Mouse (Mus musculus): Measurements from ENCODE around the gene Rhot2.
A peak's percentile ranks its signal among the peaks of the same experiment; 100 is the strongest.
"Not testable (repeated sequence)": the region's sequence is repeated elsewhere in the genome, so short reads cannot be mapped to it uniquely, and the experiment has no call there.

The Rhot2 gene

GRCm38 (mm10) chr17:25874148-25874720 lies 29.6 kb upstream of the Rhot2 start:
- DNase-seq, result no peak

DNA sequence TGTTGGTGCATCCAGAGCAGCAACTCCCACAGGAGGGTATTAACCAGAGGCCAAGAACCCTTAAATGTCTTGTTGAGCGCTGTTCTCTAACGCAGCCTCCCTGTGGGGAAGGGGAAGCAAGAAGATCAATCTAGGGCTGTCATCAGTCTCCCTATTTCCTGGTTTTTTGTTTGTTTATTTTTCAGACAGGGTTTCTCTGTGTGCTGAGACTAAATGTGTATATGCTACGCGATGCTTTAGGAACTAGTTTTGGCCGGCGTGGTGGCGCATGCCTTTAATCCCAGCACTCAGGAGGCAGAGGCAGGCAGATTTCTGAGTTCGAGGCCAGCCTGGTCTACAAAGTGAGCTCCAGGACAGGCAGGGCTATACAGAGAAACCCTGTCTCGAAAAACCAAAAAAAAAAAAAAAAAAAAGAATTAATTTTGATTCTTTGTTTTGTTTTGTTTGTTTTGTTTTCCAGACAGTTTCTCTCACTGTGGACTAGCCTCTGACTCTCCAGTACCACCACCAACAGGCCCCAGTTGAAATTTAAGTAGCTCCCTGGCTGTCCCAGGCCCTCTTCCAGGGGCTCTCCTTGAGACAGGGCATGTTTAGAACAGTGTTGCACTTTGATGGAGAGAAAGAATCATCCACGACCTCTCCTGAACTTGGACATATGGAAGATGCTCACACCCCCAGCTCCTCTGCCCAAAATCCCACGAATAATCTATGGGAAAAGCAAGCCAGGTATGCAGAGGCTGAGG lies 28.9 kb upstream of the Rhot2 start:
- DNase-seq, result no peak

GRCm38 (mm10) chr17:25872676-25873075 lies 28.0 kb upstream of the Rhot2 start:
- no peak for DNase-seq

DNA sequence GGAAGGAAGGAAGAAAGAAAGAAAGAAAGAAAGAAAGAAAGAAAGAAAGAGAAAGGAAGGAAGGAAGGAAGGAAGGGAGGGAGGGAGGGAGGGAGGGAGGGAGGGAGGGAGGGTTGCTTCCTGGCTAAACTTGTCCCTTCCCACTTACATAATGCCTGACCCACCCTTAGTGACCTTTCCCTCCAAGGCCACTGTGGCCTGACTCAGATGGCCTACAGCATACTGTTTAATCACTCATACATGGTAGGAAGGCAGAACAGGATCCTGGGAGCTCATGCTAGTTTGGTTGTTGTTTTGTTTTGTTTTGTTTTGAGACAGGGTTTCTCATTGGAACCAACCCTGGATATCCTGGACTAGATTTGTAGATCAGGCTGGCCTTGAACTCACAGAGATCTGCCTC lies 26.9 kb upstream of the Rhot2 start:
- not testable (repeated sequence) for DNase-seq

GRCm38 (mm10) chr17:25869954-25870353 lies 25.3 kb upstream of the Rhot2 start:
- DNase-seq, result no peak

GRCm38 (mm10) chr17:25869498-25869897 lies 24.8 kb upstream of the Rhot2 start:
- DNase-seq, result no peak

DNA sequence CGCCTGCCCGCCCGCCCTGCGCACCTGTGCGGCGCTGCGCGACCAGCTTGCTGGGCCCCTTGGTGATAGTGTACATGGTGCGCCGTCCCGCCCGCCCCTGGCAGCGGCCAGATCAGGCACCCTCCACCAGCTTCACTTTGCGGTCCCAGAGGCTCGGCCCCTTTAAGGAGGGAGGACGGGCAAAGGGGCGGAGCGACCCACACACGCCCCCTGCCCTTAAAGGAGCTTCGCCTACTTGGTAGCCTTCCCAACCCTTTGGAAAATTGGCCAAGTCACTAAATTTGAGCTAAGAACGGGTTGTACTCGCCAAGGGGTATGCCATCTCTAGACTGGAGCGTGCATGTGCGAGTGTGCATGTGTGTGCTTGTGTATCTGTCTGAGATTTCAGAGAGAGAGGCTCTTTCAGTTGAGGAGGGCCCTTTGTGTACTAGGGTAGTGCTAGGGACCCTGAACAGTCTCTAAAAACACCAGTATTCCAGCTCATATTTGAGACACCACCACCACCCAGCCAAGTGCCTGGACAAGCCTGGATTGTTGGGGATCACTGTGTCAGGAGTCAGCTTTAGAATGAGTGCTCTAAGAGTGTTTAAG lies 24.0 kb upstream of the Rhot2 start, which contains the start of gene Mcrip2:
Mcrip2 (minus strand) TSS at position 164 of the 591 bp plus-strand sequence.
- DNase-seq, result peak; percentile 84 to 90

DNA sequence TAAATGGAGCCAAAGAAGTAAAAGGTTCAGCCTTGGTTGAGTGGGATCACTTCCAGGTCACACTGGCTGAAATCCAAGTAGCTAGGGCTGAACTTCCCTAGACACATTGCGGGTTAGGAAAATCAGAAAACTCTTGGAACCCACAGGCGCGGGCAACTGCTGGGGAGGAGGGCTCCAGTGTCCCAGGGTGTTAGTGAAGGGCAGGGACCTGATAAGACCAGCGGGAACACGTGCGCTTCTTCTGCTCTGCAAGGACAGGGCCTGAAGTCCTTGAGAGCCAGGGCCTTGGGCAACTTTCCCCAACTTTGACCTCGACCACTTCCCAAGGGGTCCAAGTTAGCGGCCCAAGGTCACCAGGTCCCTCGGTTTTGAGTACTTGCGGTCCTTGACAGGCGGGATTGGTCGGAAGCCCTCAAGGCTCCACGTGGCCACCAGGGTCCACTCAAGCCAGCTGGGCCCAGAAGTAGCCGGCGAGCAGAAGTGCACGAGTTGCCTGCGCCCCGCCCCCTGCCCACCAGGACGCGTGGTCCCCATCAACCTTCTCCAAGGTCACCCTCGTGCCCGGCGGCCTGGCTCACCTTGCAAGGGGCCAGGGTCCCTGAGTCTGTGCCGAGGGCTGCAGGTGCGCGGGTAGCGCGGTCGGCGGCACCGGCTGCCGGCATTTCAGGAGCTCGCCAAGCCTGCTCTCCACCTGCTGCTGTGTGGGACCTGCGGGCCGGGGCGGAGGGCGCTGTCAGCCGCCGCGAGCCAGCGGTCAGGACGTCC lies 23.4 kb upstream of the Rhot2 start:
- DNase-seq, result peak; percentile 70 to 82

- no peak for DNase-seq
Observed at GRCm38 (mm10) chr17:25867509-25867835, 22.8 kb upstream of the Rhot2 start.

DNA sequence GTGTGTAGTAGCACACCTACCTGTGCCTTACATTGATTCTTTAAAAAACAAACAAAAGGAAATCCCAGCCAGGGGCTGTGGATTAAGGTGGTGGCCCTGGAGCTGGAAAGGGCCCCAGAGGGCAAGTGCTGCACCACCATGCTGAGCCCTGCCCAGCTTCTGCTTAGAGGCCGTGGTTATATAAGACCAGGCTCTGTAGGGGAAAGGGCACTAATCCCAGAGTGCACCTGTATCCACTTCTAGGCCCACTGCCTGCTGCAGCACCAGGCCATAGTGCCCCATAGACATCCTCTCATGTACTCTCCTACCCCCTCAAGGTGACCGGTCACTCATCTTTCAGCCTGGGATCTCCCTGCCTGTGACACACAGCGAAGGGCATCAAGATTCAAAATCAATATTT lies 21.5 kb upstream of the Rhot2 start:
- DNase-seq, result no peak

DNA sequence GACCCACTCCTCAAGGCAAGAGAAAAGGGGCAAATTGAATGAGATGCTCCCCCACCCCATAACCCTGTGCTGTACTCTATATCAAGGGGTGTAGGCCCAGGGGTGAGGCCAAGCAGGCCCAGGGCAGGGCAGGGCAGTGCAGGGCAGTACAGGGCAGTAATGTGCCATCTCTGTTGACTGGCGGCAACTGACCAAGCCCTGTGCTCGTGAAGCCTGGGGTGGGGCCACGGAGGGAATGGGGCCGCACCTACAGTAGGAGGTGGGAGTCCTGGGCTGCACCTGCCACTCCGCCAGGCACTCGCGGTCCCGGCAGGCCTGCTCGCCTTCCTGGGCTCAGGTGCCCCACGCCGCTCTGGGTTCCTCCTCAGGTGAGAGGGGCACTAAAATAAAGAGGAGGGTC lies 20.6 kb upstream of the Rhot2 start:
- DNase-seq, result no peak

DNA sequence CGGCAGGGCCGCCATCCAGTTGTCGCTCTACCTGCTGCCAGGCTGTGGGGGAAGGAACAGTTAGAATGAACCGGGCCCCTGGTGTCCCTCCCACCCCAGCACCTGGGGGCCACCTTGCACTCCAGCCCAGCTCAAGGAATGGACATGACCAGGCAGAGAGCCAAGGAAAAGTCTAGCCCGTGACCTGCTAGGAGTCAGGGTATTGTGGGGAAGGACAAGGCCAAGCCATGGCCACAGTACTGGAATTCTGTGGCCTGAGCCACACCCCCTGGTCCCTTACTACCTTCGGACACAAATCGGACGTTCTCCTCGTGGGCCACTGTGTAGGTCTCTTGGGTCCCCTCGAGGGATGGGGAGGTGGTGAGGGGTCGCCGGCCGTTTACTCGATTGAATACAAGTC lies 19.7 kb upstream of the Rhot2 start:
- no peak for DNase-seq

GRCm38 (mm10) chr17:25863681-25864080 lies 19.0 kb upstream of the Rhot2 start:
- peak in 1 of 2 experiments; percentile 39 for DNase-seq

DNA sequence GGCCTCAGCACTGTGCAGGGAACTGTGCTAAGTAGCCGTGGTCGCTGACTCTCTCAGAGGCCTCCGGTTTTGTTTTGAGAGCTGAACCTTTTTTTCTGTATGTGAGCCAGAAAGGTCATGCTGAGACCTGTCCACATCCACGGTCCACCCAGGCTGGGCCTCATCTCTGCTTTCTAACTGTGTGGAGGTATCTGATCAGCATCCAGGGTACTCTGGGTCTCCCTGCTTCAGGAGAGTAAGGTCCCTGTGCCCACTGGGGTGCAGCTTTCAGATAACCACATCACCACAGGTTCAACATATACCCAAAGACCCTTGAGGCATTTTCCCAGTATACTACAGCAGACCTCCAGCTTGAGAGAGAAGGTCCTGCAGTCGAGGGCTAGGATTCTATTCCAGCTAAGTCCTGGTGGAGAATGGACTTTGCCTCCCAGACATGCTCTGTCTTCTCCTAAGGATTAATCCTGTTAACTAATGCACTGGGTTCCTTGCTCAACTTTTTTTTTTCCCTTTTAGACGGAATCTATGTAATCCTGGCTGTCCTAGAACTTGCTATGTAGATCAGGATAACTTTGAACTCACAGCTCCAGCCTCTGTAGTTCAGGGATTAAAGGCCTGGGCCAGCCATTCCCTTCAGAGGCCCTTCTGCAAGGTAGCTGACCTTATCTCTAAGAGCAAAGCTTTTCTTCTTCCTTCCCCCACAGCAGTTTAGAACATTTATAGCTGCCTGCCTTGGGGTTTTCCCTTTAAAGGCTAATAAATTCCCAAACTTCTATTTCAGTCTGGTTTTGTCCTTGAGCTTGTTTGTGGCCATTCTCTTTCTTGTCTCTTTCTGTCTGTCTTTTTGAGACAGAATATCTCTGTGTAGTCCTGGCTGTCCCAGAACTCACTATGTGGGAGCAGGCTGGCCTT lies 17.3 kb upstream of the Rhot2 start:
- DNase-seq, result no peak

DNA sequence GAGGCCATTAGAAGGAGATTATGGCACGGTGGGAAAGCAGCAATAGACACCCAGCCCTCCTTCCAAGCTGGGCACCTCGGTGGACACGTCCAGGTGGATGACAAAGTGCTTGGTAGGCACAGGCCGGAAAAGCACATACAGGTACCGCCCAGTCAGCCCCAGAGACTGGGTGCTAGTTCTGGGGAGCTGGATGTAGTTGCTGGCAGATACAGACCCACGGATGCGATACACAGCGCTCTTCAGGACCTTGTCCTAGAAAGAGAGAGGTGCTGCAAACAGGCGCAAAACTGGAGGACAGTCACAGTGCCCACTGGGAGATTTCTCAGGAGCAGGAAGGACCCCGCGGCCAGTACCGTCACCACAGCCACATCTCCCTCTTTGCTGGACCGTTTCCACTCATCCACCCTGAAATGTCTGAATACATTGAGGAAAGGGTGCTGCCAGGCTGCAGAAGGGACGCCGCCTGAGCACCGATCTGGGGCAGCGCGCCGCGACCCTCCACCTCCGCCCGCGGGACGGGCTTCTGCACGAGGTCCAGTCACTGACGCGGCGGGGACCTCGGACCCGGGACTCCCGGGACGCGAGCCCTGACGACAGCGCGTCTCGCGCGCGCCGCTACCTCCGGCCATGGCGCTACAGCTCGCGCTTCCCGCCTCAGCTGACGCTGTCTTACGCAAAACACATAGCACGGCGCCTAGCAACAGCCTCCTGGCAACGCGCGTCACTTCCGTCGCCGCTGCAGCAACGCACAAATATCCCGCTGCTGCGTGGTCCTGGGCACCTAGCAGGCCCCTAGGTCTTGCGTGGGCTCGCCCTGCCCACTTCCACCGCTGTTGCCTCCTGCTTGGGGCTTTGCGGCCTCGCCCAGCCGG lies 16.4 kb upstream of the Rhot2 start, which contains the start of gene Wdr90:
Wdr90 (minus strand) TSS at position 670 of the 872 bp plus-strand sequence.
- DNase-seq, result peak; percentile 93 to 95

DNA sequence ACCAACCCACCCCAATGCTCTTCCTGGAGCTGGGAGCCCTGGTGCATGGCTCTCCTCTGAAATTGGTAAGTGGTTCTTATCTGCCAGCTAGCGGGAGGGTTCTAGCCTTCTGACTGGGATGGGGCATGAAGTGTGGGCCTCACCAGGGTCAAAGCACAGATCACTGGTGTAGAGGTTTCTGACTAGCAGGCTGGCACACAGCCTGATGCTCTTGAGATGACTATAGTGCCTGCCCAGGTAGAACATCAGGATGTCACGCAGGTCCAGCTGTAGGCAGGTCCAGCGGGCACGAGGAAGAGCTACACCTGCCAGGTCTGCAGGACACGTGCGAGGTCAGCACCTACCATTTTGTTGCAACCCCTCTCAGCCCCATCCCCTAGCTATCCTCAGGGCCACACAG lies 15.6 kb upstream of the Rhot2 start:
- DNase-seq, result no peak

DNA sequence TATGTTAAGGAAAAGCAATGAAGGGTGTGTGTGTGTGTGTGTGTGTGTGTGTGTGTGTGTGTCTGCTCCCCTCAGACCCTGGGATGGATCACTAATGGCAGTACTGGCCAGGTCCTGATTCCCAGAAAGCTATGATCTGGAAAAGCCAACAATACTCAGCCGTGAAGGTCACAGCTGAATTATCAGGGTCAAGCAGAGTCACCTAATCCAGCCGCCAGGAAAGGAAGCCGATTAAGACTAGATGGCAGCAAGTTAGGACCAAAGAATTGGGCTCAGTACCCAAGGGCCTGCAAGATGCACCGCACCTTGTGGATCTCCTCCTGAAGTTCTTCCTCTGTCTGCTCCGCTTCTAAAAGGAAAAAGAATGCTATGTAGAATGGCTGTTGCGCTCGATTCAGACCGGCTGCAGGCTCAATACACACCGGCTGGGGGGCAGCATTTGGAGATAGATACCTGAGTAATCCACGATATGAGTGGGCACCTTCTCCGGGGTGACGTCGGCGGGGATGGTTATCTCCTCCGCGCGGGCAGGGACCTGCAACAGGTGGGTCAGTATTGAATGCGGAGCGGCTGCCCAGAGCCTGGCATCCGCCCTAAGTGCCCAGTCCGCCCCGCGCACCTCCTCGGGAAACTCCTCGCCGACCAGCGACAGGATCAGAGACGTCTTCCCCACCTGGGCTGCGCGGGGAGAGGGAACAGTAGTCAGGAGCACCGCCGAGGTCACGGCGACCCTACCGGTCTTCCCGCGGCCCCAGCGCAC lies 835 bp downstream of the Rhot2 start:
- peak in 1 of 2 experiments; percentile 20 for DNase-seq

DNA sequence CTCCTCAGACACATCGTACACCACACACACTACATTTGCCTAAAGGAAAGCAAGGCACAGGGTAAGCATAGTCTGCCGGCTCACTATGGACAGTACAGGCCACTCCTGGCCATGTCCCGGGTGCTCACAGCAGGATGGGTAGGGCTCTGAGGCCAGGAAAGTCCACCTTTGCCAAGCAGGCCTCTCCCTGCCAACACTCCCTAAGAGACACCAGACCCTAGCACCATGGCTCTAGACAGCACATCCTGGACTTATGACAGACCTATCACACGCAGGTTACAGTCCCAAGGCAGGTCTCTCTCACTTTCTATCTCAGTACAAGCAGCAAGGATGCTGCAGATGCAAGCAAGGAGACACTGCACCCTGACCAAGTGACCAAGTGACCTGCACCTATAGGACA lies 1.5 kb downstream of the Rhot2 start:
- no peak for DNase-seq

GRCm38 (mm10) chr17:25842509-25842908 lies 2.1 kb downstream of the Rhot2 start:
- DNase-seq, result no peak

DNA sequence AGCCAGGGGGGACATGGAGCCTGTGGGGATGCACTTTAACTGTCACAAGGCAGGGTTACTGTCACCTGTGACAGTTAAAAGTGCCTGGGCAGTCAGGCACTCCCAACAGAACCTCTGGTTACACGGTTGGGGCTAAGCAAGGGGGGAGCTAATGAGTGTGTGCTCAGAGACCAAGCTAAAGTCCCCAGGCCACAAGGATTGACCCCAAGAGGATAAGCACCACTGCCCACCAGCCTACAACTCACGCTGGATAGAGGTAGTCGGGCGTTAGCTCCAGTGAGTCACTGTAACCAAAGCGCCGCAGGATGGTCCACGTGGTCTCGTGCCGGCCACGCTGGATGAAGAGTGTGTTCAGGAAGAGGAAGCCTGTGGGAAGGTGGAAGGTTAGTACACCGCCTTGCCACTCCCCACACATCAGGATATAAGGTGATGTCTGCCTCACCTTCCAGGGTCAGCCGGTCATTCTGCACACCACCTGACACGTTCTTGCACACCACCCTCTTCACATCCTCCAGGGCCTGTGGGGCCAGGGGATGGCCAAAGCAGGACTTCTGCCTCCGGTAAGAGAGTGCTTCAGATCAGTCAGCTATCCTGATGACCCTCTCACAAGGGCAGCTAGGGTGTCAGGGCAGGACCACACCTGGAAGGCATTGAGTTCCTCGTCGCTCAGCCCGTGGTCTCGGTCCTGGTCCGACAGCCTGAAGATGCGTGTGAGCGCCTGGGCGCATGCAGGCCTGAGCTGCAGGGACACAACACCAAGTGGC lies 3.4 kb downstream of the Rhot2 start, which contains the start of gene Gm20683:
Gm20683 (minus strand) TSS at position 647 of the 764 bp plus-strand sequence.
- no peak for DNase-seq

Data from kidney, postnatal 4 days (tissue).